29 mouse cellular contexts compared by ENCODE assay signal in the genomic region with DNA sequence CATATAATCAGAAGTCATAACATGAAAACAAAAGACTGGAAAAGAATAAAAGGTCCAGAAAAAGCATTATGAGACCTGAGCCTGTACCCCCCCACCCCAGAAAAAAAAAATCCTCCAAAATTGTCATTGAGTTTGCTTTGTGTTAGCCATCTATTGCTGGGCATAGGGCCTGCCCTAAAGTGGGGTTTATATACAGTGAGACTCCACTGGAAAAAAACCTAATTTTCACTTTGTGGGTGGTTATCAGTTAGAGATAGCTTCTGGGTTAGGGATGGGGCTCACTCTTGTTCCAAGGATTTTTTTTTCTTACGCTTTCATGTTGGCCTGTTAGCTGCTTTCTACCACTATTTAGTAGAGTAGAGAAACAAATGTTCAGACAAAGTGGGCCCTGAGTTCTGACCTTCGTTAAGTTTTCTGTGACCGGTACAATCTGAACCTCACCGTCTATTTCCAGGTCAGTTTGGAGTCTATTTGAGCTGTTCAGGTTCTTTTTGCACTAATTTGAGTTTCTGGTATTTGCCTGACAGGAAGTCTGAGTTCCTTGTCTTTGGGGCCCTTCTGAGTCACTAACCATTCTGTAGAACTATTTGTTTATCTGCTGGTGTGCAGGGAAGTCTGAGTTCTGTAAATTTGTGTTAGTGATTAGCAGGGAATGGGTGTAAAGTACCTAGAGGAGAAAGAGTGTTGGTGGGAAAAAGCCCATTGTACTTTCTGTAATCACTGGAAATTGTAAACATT.
DNase-seq lines count a peak whose midpoint lies in the region; ATAC-seq lines count a peak whose summit lies in the region.
"Had no signal": no experiment of that assay in that cellular context is flagged by ENCODE, and none has a peak within 500 bp of the region (broad histone marks: within the 10 kb centered on the region; RNA-seq: fewer than 3 reads in every experiment).

No protein-coding gene starts in this region.

- no peak overlapping the region for H3K4me3 ChIP-seq in heart, embryonic 10.5 days
- H3K4me3 ChIP-seq in forebrain, embryonic 14.5 days (ENCODE audit: low read depth, low read length) = no peak overlapping the region
- H3K4me3 ChIP-seq: embryonic facial prominence, embryonic 15.5 days; forebrain, embryonic 12.5 days; intestine, embryonic 15.5 days; limb, embryonic 12.5 days; midbrain, embryonic 13.5 days; stomach, embryonic 15.5 days had no signal

- DNase-seq in heart, embryonic 10.5 days (ENCODE audit: low spot score) = peak; percentile 42
- DNase-seq in heart, adult 18-20 months = no peak
- peak; percentile 72 for DNase-seq in MEL-GATA-1-ER (ENCODE audit: extremely low read depth, low read depth)
- DNase-seq in frontal cortex, postnatal 14 days (ENCODE audit: low spot score in 2 of 2) = no peak
- DNase-seq in forebrain, embryonic 14.5 days (ENCODE audit: low spot score) = no peak
- DNase-seq: adrenal gland, postnatal 25 days; B cell, adult 2 months; cerebellum, adult 18-20 months; cerebellum, postnatal 10 days; gastrocnemius, postnatal 14 days; kidney, adult 2 months; kidney, postnatal 4 days; liver, postnatal 0 days; lung, postnatal 4 days; right cerebral cortex, postnatal 14 days; thymus, adult 18-20 months; thymus, postnatal 25 days had no signal

- H3K27me3 ChIP-seq in heart, embryonic 10.5 days (ENCODE audit: insufficient read depth, poor library complexity, severe bottlenecking) = no peaks in the 10 kb centered on the region
- H3K27me3 ChIP-seq in forebrain, embryonic 14.5 days (replicated peaks; ENCODE audit: control insufficient read depth, insufficient read depth, low read length) = no peaks in the 10 kb centered on the region
- H3K27me3 ChIP-seq: embryonic facial prominence, embryonic 15.5 days; forebrain, embryonic 12.5 days; intestine, embryonic 15.5 days; limb, embryonic 12.5 days; megakaryocyte, embryonic 14.5 days; stomach, embryonic 15.5 days had no signal

- no peaks in the 10 kb centered on the region for H3K36me3 ChIP-seq in heart, embryonic 10.5 days
- no peaks in the 10 kb centered on the region for H3K36me3 ChIP-seq in forebrain, embryonic 14.5 days (ENCODE audit: control insufficient read depth, insufficient read depth, low read length)
- H3K36me3 ChIP-seq: embryonic facial prominence, embryonic 15.5 days; forebrain, embryonic 12.5 days; intestine, embryonic 15.5 days; limb, embryonic 12.5 days; midbrain, embryonic 13.5 days; stomach, embryonic 15.5 days had no signal

- H3K4me1 ChIP-seq in heart, embryonic 10.5 days = peaks cover 23% of the 10 kb centered on the region
- no peaks in the 10 kb centered on the region for H3K4me1 ChIP-seq in forebrain, embryonic 14.5 days (ENCODE audit: control insufficient read depth, insufficient read depth, low read length)
- H3K4me1 ChIP-seq: intestine, embryonic 15.5 days; stomach, embryonic 15.5 days had no signal

- no peak overlapping the region for H3K9ac ChIP-seq in forebrain, embryonic 14.5 days (ENCODE audit: low read length)
- H3K9ac ChIP-seq: embryonic facial prominence, embryonic 15.5 days; forebrain, embryonic 12.5 days; intestine, embryonic 15.5 days; limb, embryonic 12.5 days; liver, postnatal 0 days; midbrain, embryonic 13.5 days; stomach, embryonic 15.5 days had no signal

- H3K9me3 ChIP-seq in heart, embryonic 10.5 days = no peaks in the 10 kb centered on the region
- H3K9me3 ChIP-seq in forebrain, embryonic 14.5 days (replicated peaks; ENCODE audit: control insufficient read depth, low read length) = no peaks in the 10 kb centered on the region
- H3K9me3 ChIP-seq: embryonic facial prominence, embryonic 15.5 days; forebrain, embryonic 12.5 days; intestine, embryonic 15.5 days; limb, embryonic 12.5 days; megakaryocyte, embryonic 14.5 days; midbrain, embryonic 13.5 days; stomach, embryonic 15.5 days had no signal

- 0 out of 2 replicates have a peak, but pooled peaks have one; percentile 16 for ATAC-seq in megakaryocyte-erythroid progenitor cell, adult 5-6 weeks (replicated peaks; ENCODE audit: low FRiP score, low TSS enrichment, poor library complexity, severe bottlenecking)
- ATAC-seq in monocyte, adult 5-6 weeks (replicated peaks; ENCODE audit: insufficient number of reproducible peaks, low FRiP score, low TSS enrichment, poor library complexity, severe bottlenecking) = no peak
- ATAC-seq in forebrain, embryonic 14.5 days = no peak
- ATAC-seq: hindbrain, embryonic 16.5 days; intestine, embryonic 15.5 days; liver, postnatal 0 days; lung, postnatal 0 days; midbrain, embryonic 13.5 days had no signal

- H3K4me2 ChIP-seq in forebrain, embryonic 14.5 days (ENCODE audit: low read length) = no peak overlapping the region
- H3K4me2 ChIP-seq: embryonic facial prominence, embryonic 15.5 days; forebrain, embryonic 12.5 days; intestine, embryonic 15.5 days; limb, embryonic 12.5 days; liver, embryonic 11.5 days; midbrain, embryonic 13.5 days; stomach, embryonic 15.5 days had no signal

- H3K27ac ChIP-seq in heart, embryonic 10.5 days = no peak overlapping the region
- H3K27ac ChIP-seq in forebrain, embryonic 14.5 days (ENCODE audit: low read depth, low read length) = no peak overlapping the region
- H3K27ac ChIP-seq: embryonic facial prominence, embryonic 15.5 days; forebrain, embryonic 12.5 days; intestine, embryonic 15.5 days; limb, embryonic 12.5 days; midbrain, embryonic 13.5 days; stomach, embryonic 15.5 days had no signal

- 41% methylated on average over 4 of the region's 4 CpGs for WGBS in heart, embryonic 10.5 days
- 84% methylated on average over 4 of the region's 4 CpGs for WGBS in forebrain, embryonic 14.5 days

Comparison
In these comparisons a context has a peak if more than half of its experiments do, and no peak if none do; other contexts are left out.
1. DNase-seq: peak in heart, embryonic 10.5 days (single experiment) and MEL-GATA-1-ER (single experiment); none in heart, adult 18-20 months (0 of 2), frontal cortex, postnatal 14 days (0 of 2) and forebrain, embryonic 14.5 days (single experiment).